Mouse (Mus musculus): ENCODE measurements around the gene Sec61g. TPM values are rescaled to one million over a fixed set of nuclear protein-coding genes. Genes with fewer than 3 reads are reported as not detected.
"Not testable (repeated sequence)": the region's sequence is repeated elsewhere in the genome, so short reads cannot be mapped to it uniquely, and the experiment has no call there.

Gene Sec61g
- total RNA-seq (2014; fragmentation: Nextera tagmentation) (9.8 and 22.8 TPM in 2 replicates), total RNA-seq (2017) (32.5 and 42.1 TPM in 2 replicates)

GRCm38 (mm10) chr11:16508052-16508654 is at the start of gene Sec61g:
Gene Sec61g, minus strand, starts transcription at chr11:16508484.
- ATAC-seq (replicated peaks; ENCODE audit: poor library complexity, severe bottlenecking): peak; percentile 97

GRCm38 (mm10) chr11:16546421-16547163 is 38.3 kb upstream of the Sec61g start:
- no peak for ATAC-seq (replicated peaks; ENCODE audit: poor library complexity, severe bottlenecking)

- ATAC-seq (replicated peaks; ENCODE audit: poor library complexity, severe bottlenecking): no peak
These were observed 29.1 kb upstream of the Sec61g start for GRCm38 (mm10) chr11:16537379-16537778.

- ATAC-seq (replicated peaks; ENCODE audit: poor library complexity, severe bottlenecking): no peak
These were observed 26.6 kb upstream of the Sec61g start for GRCm38 (mm10) chr11:16534582-16535553.

GRCm38 (mm10) chr11:16532877-16533276 is 24.6 kb upstream of the Sec61g start:
- ATAC-seq (replicated peaks; ENCODE audit: poor library complexity, severe bottlenecking): peak; percentile 52

GRCm38 (mm10) chr11:16528909-16529308 is 20.6 kb upstream of the Sec61g start:
- no peak for ATAC-seq (replicated peaks; ENCODE audit: poor library complexity, severe bottlenecking)

GRCm38 (mm10) chr11:16528391-16528790 is 20.1 kb upstream of the Sec61g start:
- no peak for ATAC-seq (replicated peaks; ENCODE audit: poor library complexity, severe bottlenecking)

- ATAC-seq (replicated peaks; ENCODE audit: poor library complexity, severe bottlenecking): no peak
These were observed 19.5 kb upstream of the Sec61g start for GRCm38 (mm10) chr11:16527743-16528142.

GRCm38 (mm10) chr11:16526467-16526866 is 18.2 kb upstream of the Sec61g start:
- ATAC-seq (replicated peaks; ENCODE audit: poor library complexity, severe bottlenecking): no peak

- no peak for ATAC-seq (replicated peaks; ENCODE audit: poor library complexity, severe bottlenecking)
These were observed 17.4 kb upstream of the Sec61g start for GRCm38 (mm10) chr11:16525724-16526123.

GRCm38 (mm10) chr11:16524917-16525640 is 16.8 kb upstream of the Sec61g start:
- peak; percentile 86 for ATAC-seq (replicated peaks; ENCODE audit: poor library complexity, severe bottlenecking)

- not testable (repeated sequence) for ATAC-seq (replicated peaks; ENCODE audit: poor library complexity, severe bottlenecking)
These were observed 6.8 kb upstream of the Sec61g start for GRCm38 (mm10) chr11:16515081-16515480.

GRCm38 (mm10) chr11:16514221-16514620 is 5.9 kb upstream of the Sec61g start:
- not testable (repeated sequence) for ATAC-seq (replicated peaks; ENCODE audit: poor library complexity, severe bottlenecking)

- ATAC-seq (replicated peaks; ENCODE audit: poor library complexity, severe bottlenecking): peak; percentile 21
These were observed 766 bp downstream of the Sec61g start for GRCm38 (mm10) chr11:16507385-16508051.

- ATAC-seq (replicated peaks; ENCODE audit: poor library complexity, severe bottlenecking): no peak
These were observed 2.3 kb downstream of the Sec61g start for GRCm38 (mm10) chr11:16505999-16506398.

- no peak for ATAC-seq (replicated peaks; ENCODE audit: poor library complexity, severe bottlenecking)
These were observed 5.1 kb downstream of the Sec61g start for GRCm38 (mm10) chr11:16503150-16503549.

GRCm38 (mm10) chr11:16502744-16503143 is 5.5 kb downstream of the Sec61g start:
- no peak for ATAC-seq (replicated peaks; ENCODE audit: poor library complexity, severe bottlenecking)

- ATAC-seq (replicated peaks; ENCODE audit: poor library complexity, severe bottlenecking): no peak
These were observed 9.3 kb downstream of the Sec61g start for GRCm38 (mm10) chr11:16498756-16499680.

Data from granulocyte monocyte progenitor cell, adult 5-6 weeks (primary cell).